Mouse (Mus musculus) embryo, embryonic 9.5 days (tissue): ENCODE data around the gene Hspb3.

ENCODE experiments used
- DNase-seq: peaks from one replicate; pipeline ENCODE4 v3.0.0-alpha.2; 2017; ENCODE audit errors: extremely low spot score

The Hspb3 gene

DNA sequence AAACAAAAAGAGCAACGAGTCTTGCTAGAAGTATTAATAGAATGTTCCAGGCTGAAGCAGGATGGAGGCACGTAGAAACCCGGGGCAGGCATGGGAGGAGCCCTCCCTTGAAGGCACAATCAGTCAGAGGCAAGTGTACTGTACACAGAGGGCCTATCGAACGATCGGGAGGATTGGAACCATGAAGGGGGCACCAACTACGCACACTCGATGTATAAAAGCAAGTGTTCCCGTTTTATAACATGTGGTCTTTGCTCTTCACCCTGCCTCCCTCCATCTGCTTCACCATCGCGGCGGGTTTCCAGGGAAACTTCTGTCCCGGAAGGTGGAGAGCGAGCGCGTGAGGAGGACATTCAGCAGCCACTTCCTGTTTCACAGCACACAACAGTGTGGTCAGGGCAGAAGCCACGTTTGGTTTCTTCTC, 27.7 kb downstream of the Hspb3 start:
- DNase-seq: no peak

DNA sequence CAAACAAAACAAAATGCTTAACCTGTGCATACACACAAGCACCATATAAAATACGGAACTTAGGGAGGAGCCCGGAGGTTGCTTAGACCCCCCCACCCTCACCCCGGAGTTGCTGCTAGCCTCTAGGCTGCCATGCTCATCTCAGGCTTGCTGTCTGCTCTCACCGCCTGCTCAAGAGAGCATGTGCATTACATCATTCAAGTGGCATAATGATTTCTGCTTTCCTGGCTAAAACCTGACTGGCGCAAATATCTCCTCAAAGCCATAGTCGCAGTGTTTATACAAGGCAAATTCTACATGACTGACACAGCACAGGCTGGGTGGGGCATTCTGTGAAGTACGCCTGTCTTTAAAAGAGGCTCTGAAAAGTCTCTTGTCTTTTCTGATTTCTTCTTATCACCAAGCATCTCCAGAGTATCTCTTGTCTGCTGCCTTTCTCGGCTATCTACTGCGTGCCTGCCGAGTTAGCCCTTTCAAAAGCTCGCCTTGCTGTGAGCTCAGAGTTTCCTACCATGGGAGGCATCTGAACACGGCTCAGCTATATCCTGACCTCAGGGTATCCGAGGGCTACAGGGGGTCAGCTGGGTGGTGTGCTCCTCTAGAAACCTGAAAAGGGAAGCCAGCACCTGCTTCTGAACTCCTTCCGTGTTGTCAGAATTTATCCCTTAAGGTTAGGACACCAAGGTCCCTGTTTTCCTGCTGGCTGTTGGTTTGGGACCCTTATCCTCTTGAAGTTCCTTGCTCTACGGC, 28.6 kb downstream of the Hspb3 start:
- no peak for DNase-seq

DNA sequence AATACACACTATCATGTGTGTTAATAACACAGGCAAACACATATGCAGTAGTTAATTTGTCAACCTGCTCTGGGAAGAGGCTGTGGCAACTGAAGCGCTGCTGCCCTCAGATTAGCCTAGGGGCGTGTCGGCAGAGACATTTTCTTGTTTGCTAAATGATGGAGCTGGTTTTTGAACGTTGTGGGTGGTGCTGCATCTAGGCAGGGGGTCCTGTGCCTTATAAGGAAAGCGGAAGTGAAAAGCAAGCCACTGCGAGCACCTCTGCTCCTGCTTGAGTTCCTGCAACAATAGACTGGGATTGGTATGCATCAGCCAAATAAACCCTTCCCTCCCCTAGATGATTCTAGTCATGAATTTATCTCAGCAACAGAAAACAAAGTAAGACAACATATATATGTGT, 31.0 kb downstream of the Hspb3 start:
- no peak for DNase-seq

DNA sequence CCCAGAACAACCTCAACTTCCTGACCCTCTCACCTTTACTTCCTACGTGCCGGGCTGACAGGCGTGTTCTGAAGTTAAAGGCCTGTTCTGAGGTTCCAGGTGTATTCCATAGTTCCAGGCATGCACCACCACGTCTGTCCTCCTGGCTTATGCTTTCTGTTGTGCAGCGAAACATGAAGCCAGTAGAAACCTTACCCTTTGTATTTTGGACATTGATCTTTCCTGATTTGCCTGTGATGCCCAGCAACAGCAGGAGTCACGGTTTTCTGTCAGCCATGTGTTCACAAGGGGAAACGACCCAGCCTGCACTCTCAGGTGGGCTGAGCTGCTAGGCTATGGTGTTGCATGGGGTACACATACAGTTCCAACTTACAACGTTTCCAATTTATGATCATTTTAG, 35.9 kb downstream of the Hspb3 start:
- no peak for DNase-seq

DNA sequence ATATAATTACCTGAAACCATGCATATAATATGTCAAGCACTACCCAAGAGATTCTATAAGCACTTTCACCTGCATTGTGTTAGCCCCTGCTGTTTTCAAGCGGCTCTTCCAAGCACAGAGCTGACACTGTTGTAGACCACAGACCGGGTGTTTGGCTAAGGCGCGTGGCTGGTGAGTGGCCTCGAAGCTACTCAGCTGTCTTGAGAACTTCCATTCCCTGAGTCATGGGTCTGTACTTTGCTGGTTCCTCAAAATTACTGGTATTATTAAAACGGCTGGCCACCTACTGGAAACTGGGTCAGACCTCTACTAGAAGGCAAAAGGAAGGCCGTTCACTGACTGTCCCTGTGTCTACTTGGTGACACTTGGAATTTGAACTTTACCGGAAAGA, 40.6 kb downstream of the Hspb3 start:
- DNase-seq: no peak

DNA sequence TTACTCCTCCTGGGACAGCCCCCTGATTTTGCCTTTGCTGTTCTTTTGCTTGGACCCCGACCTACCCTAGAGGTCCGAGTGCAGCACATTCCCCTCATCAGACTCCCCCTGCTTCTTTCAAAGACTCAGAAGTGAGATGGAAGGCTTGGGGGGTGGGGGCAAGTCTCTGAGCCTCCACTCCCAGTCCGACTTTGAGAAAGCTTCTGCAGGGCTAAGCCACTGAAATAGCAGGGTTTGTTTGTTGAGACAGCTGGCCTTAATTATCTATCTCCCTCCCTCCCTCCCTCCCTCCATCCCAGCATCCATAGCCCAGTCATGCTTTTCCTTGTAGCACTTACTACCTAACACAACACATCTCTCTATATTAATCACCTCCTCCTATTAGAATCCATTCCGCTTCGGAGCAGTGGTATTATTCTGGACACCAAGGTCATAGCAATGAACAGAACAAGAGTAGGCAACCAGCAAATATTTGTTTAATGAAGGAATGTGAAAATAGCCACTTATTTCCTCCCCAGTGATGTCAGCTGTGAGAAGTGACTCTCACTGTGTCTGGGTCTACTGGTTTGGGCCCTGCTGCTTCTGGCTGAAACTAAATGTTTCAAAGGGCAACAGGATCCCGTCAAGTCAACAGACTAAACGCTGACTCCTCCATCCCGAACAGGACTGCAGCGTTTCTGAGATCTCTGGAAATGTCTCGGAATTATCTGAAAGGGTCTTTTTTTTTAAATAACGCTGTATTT, 41.2 kb downstream of the Hspb3 start:
- peak; percentile 63 for DNase-seq

DNA sequence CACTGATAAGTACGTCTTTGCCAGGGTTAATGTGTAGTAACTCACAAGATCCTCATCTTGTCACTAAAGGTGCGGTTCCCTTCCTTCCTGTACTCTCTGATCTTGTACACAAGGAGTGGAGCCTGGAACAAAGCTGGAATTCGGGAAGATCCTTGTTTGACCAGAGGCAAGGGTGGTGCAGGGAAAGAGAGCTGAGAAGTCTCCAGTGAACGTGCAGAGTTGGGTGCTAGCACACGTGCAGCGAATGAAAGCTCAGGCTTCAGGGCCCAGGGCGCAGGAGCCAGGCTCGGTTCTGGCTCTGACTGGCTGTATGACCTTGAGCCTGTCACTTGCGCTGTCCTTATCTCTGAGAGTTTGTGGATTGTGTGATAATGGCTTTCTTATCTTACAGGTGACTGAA, 44.5 kb downstream of the Hspb3 start:
- DNase-seq: no peak

DNA sequence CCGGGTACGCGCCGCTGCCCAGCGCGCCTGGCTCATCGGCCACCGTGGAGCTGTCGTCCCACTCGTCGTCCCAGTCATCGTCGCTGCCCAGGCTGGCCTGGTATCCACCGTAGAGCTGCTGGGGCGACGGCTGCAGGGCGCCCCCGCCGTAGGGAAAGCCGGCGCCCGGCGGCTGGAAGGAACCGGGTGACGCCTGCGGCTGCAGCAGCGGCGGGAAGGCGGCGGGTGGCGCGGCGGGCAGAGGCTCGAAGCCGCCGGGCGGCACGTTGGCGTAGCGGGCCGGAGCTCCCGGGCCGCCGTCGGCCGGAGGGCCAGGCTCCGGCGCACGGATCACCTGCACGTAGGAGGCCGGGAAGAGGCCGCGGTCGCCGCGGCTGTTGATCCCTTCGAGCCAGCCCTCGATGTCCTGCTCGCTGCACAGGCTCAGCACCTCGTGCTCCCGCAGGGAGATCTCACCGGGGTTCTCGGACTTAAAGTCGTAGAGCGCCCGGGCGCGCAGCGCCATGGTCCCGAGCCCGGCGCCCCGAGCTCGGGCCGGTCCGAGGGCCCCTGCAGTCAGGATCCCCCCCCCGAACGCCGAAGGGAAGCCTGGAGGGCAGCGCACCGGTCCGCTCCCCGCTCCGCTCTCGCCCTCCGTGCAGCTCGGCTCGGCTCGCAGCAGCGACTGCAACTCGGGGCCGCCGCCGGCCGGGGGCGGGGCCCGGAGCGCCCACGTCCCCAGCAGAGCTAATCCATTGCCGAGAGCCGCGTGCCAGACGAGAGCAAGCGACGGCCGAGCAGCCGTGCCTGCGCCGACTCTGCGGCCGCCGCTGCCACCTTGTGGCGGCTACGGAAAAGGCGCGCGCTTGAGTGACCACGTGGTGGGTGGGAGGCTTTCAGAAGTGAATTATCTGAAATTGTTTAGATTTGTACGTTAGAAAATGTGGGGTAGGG, 45.3 kb downstream of the Hspb3 start, which contains the start of gene Snx18:
Gene Snx18 (minus strand): TSS at position 674 of the 933 bp plus-strand sequence.
- DNase-seq: peak; percentile 91

DNA sequence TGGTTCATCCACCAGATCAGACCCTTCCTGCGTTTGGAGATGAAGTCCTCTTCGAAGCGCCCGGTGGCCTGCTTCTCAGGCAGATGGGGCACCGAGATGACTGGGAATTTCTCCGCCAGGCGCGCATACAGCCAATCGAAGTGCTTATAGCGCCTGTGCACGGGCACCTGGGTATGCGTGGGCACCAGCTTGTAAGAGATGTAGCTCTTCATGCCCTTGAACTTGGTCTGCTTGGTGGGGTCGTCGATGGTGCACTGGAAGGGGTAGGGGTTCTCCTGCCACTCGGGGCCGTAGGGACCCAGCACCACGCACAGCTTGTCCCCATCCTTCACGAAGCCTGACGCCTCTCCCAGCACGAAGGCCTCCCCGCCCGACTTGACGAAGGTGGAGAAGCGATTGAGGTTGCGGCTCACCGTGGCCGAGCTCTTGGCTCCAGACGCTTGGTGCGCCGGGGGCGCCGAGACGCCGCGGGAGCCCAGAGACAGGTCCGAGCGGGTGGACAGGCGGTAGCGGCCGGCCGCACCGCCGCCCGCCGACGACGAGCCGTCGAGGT, 46.1 kb downstream of the Hspb3 start:
- DNase-seq: peak; percentile 60

DNA sequence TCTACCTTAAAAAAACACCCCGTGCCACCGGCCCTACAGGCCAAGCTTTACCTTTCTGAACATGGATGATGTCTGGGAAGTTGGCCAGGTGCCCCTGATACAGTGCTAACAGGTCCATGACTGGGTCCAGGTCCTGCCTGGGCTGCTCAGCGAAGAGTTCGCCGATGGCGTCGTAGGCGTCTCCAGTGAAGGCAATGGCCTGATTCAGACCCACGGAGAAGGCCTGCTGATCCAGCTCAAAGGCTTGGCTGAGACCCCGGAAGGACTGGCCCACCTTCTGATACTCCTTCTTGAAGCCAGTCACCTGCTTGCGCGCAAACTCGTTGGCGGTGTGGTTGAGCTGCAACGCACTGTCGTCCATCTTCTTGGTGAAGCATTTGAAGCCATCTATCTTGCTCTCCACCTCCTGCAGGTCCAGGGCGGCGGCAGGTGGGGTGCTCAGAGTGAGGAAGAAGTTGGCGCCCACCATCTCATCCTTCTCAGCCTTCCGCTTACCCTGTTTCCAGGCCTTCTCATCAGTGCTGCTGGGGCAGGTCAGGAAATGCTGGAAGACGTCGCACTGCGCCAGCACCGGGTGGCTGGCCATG, 46.6 kb downstream of the Hspb3 start:
- DNase-seq: no peak

DNA sequence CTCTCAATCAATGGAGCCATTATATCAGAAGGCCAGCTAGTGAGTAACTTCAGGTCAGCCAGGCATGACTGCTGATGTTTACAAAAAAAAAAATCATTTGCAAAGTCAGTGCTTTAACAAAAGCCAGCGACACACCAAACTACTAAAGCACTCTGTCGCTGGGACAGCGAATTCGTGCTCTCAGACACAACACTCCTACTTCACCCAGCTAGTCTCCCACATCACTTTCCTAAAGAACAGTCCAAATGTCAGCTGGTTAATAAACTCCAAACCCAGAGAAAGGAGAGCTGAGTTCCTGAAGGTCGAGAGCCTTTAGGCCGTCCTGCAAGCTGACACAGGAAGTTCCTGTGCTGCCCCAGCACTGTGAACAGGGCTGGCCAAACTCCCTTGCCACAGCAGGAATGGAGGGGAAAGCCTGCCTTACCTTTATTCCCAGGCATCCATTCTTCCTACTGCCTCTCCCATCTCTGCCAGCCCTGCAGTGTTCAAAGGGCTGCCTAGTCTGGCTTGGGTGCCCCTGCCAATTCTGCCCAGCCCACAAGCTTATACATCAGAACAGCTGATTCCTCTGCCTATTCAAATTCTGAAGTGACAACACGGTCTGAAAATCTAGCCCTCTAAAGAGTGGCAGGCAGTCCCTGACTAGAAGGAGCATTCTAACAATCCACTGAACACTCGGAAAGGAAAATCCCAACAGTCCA, 47.4 kb downstream of the Hspb3 start:
- peak; percentile 24 for DNase-seq

DNA sequence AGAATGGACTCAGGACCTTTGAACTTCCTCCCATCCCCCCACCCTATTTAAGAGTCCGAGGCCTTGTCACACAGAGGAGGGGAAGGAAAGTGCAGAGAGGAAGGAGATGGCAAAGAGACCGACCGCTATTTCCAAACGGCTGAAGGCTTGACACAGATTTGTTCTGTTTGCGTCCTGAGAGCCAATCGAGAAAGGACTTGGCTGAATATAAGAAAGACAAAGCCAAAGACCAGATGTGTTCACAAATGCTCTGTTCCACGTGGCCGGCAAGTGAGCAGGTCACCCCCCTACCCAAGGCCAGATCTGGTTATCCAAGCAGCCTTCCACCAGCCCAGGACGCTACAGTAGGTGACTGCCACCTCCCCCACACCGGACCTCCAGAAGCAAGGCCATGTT, 47.9 kb downstream of the Hspb3 start:
- peak; percentile 47 for DNase-seq

DNA sequence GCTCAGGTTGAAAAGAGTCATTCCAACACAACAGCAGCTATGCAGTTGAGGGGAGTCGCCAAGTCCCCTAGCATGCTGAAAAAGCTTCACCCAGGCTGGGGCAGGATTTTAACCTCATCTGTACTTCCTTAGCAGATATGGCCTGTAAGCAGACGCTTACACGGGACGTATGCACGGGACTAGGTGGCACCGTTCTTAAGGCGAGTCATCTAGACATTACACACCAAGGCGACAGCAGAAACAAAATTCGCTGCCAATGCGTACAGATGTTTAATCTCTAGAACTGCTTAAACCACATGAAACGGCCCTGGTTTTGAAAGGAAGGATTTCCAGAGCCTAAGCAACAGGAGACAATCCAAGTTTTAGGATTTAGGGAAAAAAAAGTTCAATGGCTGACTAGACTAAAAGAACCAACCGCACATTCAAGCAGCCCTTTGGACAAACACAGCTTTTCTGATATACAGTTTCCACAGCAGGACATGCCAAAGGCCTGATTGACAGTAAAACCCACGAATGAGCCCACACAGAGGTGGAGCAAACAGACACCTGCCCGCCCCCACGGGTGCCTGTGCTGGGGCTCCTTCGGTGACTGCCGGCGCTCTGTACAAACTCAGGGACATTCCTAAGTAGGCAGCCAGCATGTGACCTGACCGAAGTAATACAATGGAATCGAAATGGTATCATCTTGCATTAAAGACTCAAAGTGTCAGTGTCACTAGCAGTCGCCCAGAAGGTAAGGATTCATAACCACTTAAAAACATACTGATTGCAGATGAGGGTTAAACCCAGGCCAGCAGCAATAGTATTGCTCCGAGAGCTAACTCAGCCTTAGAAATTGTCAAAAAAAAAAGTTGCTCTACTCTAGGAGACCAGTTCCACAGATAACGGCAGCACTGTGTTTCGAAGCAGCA, 48.6 kb downstream of the Hspb3 start:
- DNase-seq: peak; percentile 70

DNA sequence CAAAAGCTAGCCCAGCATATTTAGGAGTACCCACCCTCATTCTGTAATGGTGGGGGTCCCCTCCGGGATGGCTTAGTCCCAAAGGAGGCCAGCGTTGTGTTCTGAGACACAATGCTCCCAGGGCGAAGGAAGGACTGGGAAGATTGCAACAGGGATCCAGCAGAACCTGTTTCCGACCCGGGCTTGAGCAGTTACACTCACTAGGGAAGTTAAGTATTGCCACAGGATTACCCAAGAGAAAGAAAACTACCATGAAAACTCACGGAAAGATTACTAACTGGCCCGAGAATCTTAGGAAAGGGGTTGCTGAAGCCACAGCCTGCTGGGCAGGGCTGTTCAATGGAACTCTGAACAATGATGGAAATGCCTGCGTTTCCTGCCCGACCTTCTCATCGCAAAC, 49.6 kb downstream of the Hspb3 start:
- DNase-seq: no peak

DNA sequence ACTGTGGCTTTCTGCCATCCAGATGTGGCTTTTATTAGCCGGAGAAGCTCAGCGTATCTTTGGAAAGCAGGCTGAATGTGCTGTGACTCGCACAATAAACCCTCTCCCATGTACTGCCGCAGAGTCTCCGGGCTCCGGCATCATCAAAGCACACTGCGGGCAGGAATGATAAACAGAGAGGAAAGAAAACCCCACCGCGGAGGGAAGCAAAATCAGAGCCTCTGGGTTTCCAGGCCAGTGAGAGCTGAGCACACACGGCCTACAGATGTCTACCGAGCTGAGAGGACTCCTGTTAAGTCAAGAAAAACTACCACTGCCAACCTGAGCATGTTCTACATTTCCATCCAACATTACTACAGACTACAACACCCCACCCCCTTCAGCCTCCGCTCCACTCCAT, 50.1 kb downstream of the Hspb3 start:
- DNase-seq: peak; percentile 42
